Mouse (Mus musculus) myocyte (in vitro differentiated cells): Measurements from ENCODE around the gene Adgre5. TPM values are rescaled to one million over a fixed set of nuclear protein-coding genes. Genes with fewer than 3 reads are reported as not detected.

Experiments
- H3K27me3 ChIP-seq: one replicate; pipeline ENCODE4 v1.6.1; 2011; ENCODE audit not compliant: control insufficient read depth, insufficient read depth, insufficient read length
- H3K36me3 ChIP-seq: one replicate; pipeline ENCODE4 v1.6.1; 2011; ENCODE audit not compliant: control insufficient read depth, insufficient read depth
- H3K4me2 ChIP-seq: one replicate; pipeline ENCODE4 v1.6.1; 2011; ENCODE audit warnings: low read depth, control low read depth
- H3K4me3 ChIP-seq: one replicate; pipeline ENCODE4 v1.5.1; 2011; ENCODE audit warnings: mild to moderate bottlenecking, control low read depth, moderate library complexity
- H3K79me2 ChIP-seq: one replicate; pipeline ENCODE4 v1.6.1; 2011; ENCODE audit not compliant: control insufficient read depth, insufficient read depth
- H3ac ChIP-seq: one replicate; pipeline ENCODE4 v1.6.1; 2011; ENCODE audit not compliant: control insufficient read depth, insufficient read length
- CEBPB ChIP-seq: IDR thresholded peaks from 2 replicates; pipeline ENCODE4 v1.6.1; 2011; ENCODE audit warnings: mild to moderate bottlenecking, moderate library complexity; ENCODE audit not compliant: poor library complexity, insufficient read depth, severe bottlenecking
- E2F4 ChIP-seq: IDR thresholded peaks from one replicate; pipeline ENCODE4 v1.6.1; 2011; ENCODE audit warnings: mild to moderate bottlenecking, control low read depth, moderate library complexity; ENCODE audit not compliant: insufficient read depth
- MAX ChIP-seq: IDR thresholded peaks from one replicate; pipeline ENCODE4 v1.6.1; 2011; ENCODE audit warnings: low read depth, mild to moderate bottlenecking, control low read depth
- MYOD1 ChIP-seq, 3 experiments: IDR thresholded peaks; one replicate each; pipeline ENCODE4 v1.6.1; 2011; ENCODE audit warnings: control low read depth in 2 of 3, low read depth in 2 of 3, mild to moderate bottlenecking in 2 of 3, moderate library complexity in 1 of 3; ENCODE audit not compliant: insufficient read length in 2 of 3, control insufficient read depth in 1 of 3
- MYOG ChIP-seq, 3 experiments: IDR thresholded peaks; one replicate each; pipeline ENCODE4 v1.6.1; 2011; ENCODE audit warnings: control low read depth in 2 of 3, low read depth in 2 of 3, mild to moderate bottlenecking in 2 of 3; ENCODE audit not compliant: insufficient read length in 2 of 3, control insufficient read depth in 1 of 3, insufficient read depth in 1 of 3
- POLR2A ChIP-seq: IDR thresholded peaks from one replicate; pipeline ENCODE4 v1.6.1; 2011; ENCODE audit warnings: low read depth, mild to moderate bottlenecking, control low read depth, moderate library complexity; ENCODE audit not compliant: insufficient read length
- POLR2AphosphoS2 ChIP-seq: IDR thresholded peaks from one replicate; pipeline ENCODE4 v1.6.1; 2011; ENCODE audit warnings: low read depth, control low read depth; ENCODE audit not compliant: insufficient read length
- REST ChIP-seq: IDR thresholded peaks from one replicate; pipeline ENCODE4 v1.6.1; 2011; ENCODE audit warnings: mild to moderate bottlenecking, control low read depth, moderate library complexity; ENCODE audit not compliant: insufficient read depth, insufficient read length
- SRF ChIP-seq: IDR thresholded peaks from one replicate; pipeline ENCODE4 v1.6.1; 2011; ENCODE audit warnings: low read depth; ENCODE audit not compliant: control insufficient read depth, insufficient read length
- TCF12 ChIP-seq: IDR thresholded peaks from one replicate; pipeline ENCODE4 v1.6.1; 2011; ENCODE audit warnings: mild to moderate bottlenecking, control low read depth; ENCODE audit not compliant: poor library complexity, insufficient read depth, severe bottlenecking
- TCF3 ChIP-seq: IDR thresholded peaks from one replicate; pipeline ENCODE4 v1.6.1; 2011; ENCODE audit warnings: low read depth, control low read depth; ENCODE audit not compliant: insufficient read length
- USF1 ChIP-seq: IDR thresholded peaks from one replicate; pipeline ENCODE4 v1.6.1; 2011; ENCODE audit warnings: low read depth, mild to moderate bottlenecking, control low read depth, moderate library complexity
- polyA plus RNA-seq: library from polyadenylated mRNA; unstranded; fragments of >200 nt; fragmentation: generic; extraction: Trizol; gene quantifications from one replicate; pipeline ENCODE4 v1.2.1, GENCODE M21; 2012; ENCODE audit warnings: missing spikeins

Gene Adgre5
- polyA plus RNA-seq, 1 experiment: 137 TPM

- no peak overlapping the region for H3K4me2 ChIP-seq
Observed at GRCm38 (mm10) chr8:83724697-83725482, 16.2 kb downstream of the Adgre5 start.

GRCm38 (mm10) chr8:83723447-83724083, 17.6 kb downstream of the Adgre5 start:
- Histone ChIP-seq H3K4me3 (no peak overlapping the region), H3K4me2 (no peak overlapping the region), H3K79me2 (peaks cover 17% of the 10 kb centered on the region), H3ac (no peak overlapping the region), H3K36me3 (peaks cover 48% of the 10 kb centered on the region), H3K27me3 (no peaks in the 10 kb centered on the region)
- TF ChIP-seq MAX (no peak), TCF12 (no peak), MYOD1 (IDR thresholded peaks at IDR 0.05; ENCODE audit: control insufficient read depth in 1 of 3, insufficient read length in 2 of 3, low read depth in 2 of 3) (no peak), SRF (no peak), USF1 (no peak), TCF3 (no peak), POLR2AphosphoS2 (peak; percentile 70), REST (no peak)

More at GRCm38 (mm10) chr8:83724697-83725482, 16.2 kb downstream of the Adgre5 start:
- Histone ChIP-seq H3K4me3 (no peak overlapping the region), H3ac (no peak overlapping the region), H3K79me2 (peaks cover 3% of the 10 kb centered on the region), H3K27me3 (no peaks in the 10 kb centered on the region), H3K36me3 (peaks cover 44% of the 10 kb centered on the region)
- TF ChIP-seq POLR2AphosphoS2 (peak; percentile 95), POLR2A (peak; percentile 36), REST (no peak), TCF3 (no peak)

DNA sequence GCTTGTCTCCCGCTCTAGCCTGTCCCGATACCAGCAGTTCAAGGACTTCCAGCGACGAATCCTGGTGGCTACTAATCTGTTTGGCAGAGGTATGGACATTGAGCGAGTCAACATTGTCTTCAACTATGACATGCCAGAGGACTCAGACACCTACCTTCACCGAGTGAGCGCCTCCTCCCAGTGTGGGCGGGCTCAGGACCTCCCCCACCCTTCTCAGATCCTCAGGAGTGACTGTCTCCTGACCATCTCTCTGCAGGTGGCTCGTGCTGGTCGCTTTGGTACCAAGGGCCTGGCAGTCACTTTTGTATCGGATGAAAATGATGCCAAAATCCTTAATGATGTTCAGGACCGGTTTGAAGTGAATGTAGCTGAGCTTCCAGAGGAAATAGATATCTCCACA, 18.5 kb downstream of the Adgre5 start:
- Histone ChIP-seq H3ac (no peak overlapping the region), H3K4me3 (no peak overlapping the region), H3K79me2 (peaks cover 26% of the 10 kb centered on the region), H3K36me3 (peaks cover 48% of the 10 kb centered on the region), H3K27me3 (no peaks in the 10 kb centered on the region), H3K4me2 (no peak overlapping the region)
- TF ChIP-seq POLR2AphosphoS2 (peak; percentile 59), TCF3 (no peak), SRF (no peak), CEBPB (no peak)

GRCm38 (mm10) chr8:83721405-83722025, 19.6 kb downstream of the Adgre5 start:
- H3K4me3 ChIP-seq: no peak overlapping the region
- peaks cover 48% of the 10 kb centered on the region for H3K36me3 ChIP-seq
- no peak overlapping the region for H3K4me2 ChIP-seq
- H3K79me2 ChIP-seq: peaks cover 37% of the 10 kb centered on the region
- H3ac ChIP-seq: no peak overlapping the region
- no peak for TF ChIP-seq MYOG (IDR thresholded peaks at IDR 0.05; ENCODE audit: control insufficient read depth in 1 of 3, insufficient read depth in 1 of 3, insufficient read length in 2 of 3, low read depth in 2 of 3)
- peak; percentile 55 for TF ChIP-seq POLR2A
- no peak for TF ChIP-seq TCF12
- TF ChIP-seq POLR2AphosphoS2: peak; percentile 64
- no peaks in the 10 kb centered on the region for H3K27me3 ChIP-seq

- Histone ChIP-seq H3K4me2 (no peak overlapping the region), H3K36me3 (peaks cover 48% of the 10 kb centered on the region), H3K79me2 (peaks cover 51% of the 10 kb centered on the region), H3K4me3 (no peak overlapping the region), H3K27me3 (no peaks in the 10 kb centered on the region), H3ac (no peak overlapping the region)
- TF ChIP-seq REST (no peak), MYOD1 (IDR thresholded peaks at IDR 0.05; ENCODE audit: control insufficient read depth in 1 of 3, insufficient read length in 2 of 3, low read depth in 2 of 3) (peak in 1 of 3 experiments; percentile 65), CEBPB (no peak), POLR2AphosphoS2 (peak; percentile 68), TCF12 (no peak), MYOG (IDR thresholded peaks at IDR 0.05; ENCODE audit: control insufficient read depth in 1 of 3, insufficient read depth in 1 of 3, insufficient read length in 2 of 3, low read depth in 2 of 3) (peak in 2 of 3 experiments; percentile 30 to 60), E2F4 (no peak)
Observed at GRCm38 (mm10) chr8:83719693-83720092, 21.4 kb downstream of the Adgre5 start.
